Mouse (Mus musculus) MEL (cell line): Measurements from ENCODE around the gene Ptms. TPM values are rescaled to one million over a fixed set of nuclear protein-coding genes. Genes with fewer than 3 reads are reported as not detected.

Experiments
- DNase-seq: peaks from one replicate; pipeline ENCODE4 v3.0.0; 2011; ENCODE audit warnings: low read depth, low spot score
- H3K27ac ChIP-seq: 2 replicates; pipeline ENCODE4 v1.5.1; 2012; ENCODE audit warnings: low read depth, mild to moderate bottlenecking, control low read depth, low read length, moderate library complexity; ENCODE audit not compliant: control insufficient read depth
- H3K27me3 ChIP-seq, 2 experiments: fragments of 150-350 bp in 1 of 2; sonication (generic) in 1 of 2; 2 replicates each; pipeline ENCODE4 v1.6.1; 2012; ENCODE audit warnings: low read length in 2 of 2, mild to moderate bottlenecking in 2 of 2, improper control_type of control experiment in 1 of 2, moderate library complexity in 1 of 2; ENCODE audit not compliant: insufficient read depth in 2 of 2, control insufficient read depth in 1 of 2
- H3K36me3 ChIP-seq, 2 experiments: 2 replicates each; pipeline ENCODE4 v1.6.1; 2012 to 2014; ENCODE audit warnings: low read length in 2 of 2, improper control_type of control experiment in 1 of 2, inconsistent platforms in 1 of 2, mild to moderate bottlenecking in 1 of 2; ENCODE audit not compliant: insufficient read depth in 2 of 2, control insufficient read depth in 1 of 2
- H3K4me1 ChIP-seq, 2 experiments: fragments of 150-350 bp in 1 of 2; sonication (generic) in 1 of 2; 2 replicates each; pipeline ENCODE4 v1.6.1; 2012; ENCODE audit warnings: low read length in 2 of 2, improper control_type of control experiment in 1 of 2, mild to moderate bottlenecking in 1 of 2; ENCODE audit not compliant: insufficient read depth in 2 of 2, control insufficient read depth in 1 of 2
- H3K4me3 ChIP-seq, 2 experiments: fragments of 150-350 bp in 1 of 2; sonication (generic) in 1 of 2; 2 replicates each; pipeline ENCODE4 v1.5.1; 2012; ENCODE audit warnings: low read depth in 2 of 2, low read length in 2 of 2, mild to moderate bottlenecking in 2 of 2, moderate library complexity in 2 of 2, control low read depth in 1 of 2, improper control_type of control experiment in 1 of 2; ENCODE audit not compliant: control insufficient read depth in 1 of 2, insufficient read depth in 1 of 2
- H3K79me2 ChIP-seq: 2 replicates; pipeline ENCODE4 v1.6.1; 2012; ENCODE audit warnings: mild to moderate bottlenecking, low read length, moderate library complexity; ENCODE audit not compliant: control insufficient read depth, poor library complexity, insufficient read depth
- H3K9ac ChIP-seq: 2 replicates; pipeline ENCODE4 v1.6.1; 2012; ENCODE audit warnings: low read depth, mild to moderate bottlenecking, control low read depth, low read length, moderate library complexity; ENCODE audit not compliant: control insufficient read depth, poor library complexity, severe bottlenecking
- H3K9me3 ChIP-seq: fragments of 150-350 bp; sonication (generic); replicated peaks from 2 replicates; pipeline ENCODE4 v1.6.1; 2012; ENCODE audit warnings: mild to moderate bottlenecking, low read length, improper control_type of control experiment, moderate library complexity; ENCODE audit not compliant: insufficient read depth
- BHLHE40 ChIP-seq: IDR thresholded peaks from 2 replicates; pipeline ENCODE4 v1.6.1; 2012; ENCODE audit warnings: low read depth, mild to moderate bottlenecking, inconsistent platforms, low read length, improper control_type of control experiment, borderline replicate concordance
- CHD2 ChIP-seq: IDR thresholded peaks from 2 replicates; pipeline ENCODE4 v1.6.1; 2011; ENCODE audit warnings: low read length, improper control_type of control experiment
- E2F4 ChIP-seq: IDR thresholded peaks from 2 replicates; pipeline ENCODE4 v1.6.1; 2011; ENCODE audit warnings: low read depth, low read length, improper control_type of control experiment, borderline replicate concordance
- ETS1 ChIP-seq: IDR thresholded peaks from 2 replicates; pipeline ENCODE4 v1.6.1; 2012; ENCODE audit warnings: low read depth, mild to moderate bottlenecking, inconsistent platforms, low read length, improper control_type of control experiment, moderate library complexity
- KAT2A ChIP-seq: conservative IDR thresholded peaks from 2 replicates; pipeline ENCODE4 v1.6.1; 2012; ENCODE audit warnings: low read depth, low read length, improper control_type of control experiment, inconsistent platforms
- MAZ ChIP-seq: IDR thresholded peaks from 2 replicates; pipeline ENCODE4 v1.6.1; 2012; ENCODE audit warnings: low read depth, mild to moderate bottlenecking, inconsistent platforms, low read length, improper control_type of control experiment
- MXI1 ChIP-seq: IDR thresholded peaks from 2 replicates; pipeline ENCODE4 v1.6.1; 2011; ENCODE audit warnings: mild to moderate bottlenecking, low read depth, low read length, improper control_type of control experiment
- NRF1 ChIP-seq: IDR thresholded peaks from 2 replicates; pipeline ENCODE4 v1.6.1; 2014; ENCODE audit warnings: low read depth, mild to moderate bottlenecking, inconsistent platforms, low read length, improper control_type of control experiment, moderate library complexity; ENCODE audit not compliant: poor library complexity, insufficient read depth, severe bottlenecking
- POLR2A ChIP-seq, 2 experiments: IDR thresholded peaks; 2 replicates each; pipeline ENCODE4 v1.6.1; 2011 to 2012; ENCODE audit warnings: low read length in 2 of 2, mild to moderate bottlenecking in 2 of 2, control low read depth in 1 of 2, improper control_type of control experiment in 1 of 2, low read depth in 1 of 2, moderate library complexity in 1 of 2; ENCODE audit not compliant: control insufficient read depth in 1 of 2, insufficient read depth in 1 of 2, poor library complexity in 1 of 2
- POLR2AphosphoS5 ChIP-seq: IDR thresholded peaks from 2 replicates; pipeline ENCODE4 v1.6.1; 2012; ENCODE audit warnings: low read depth, borderline replicate concordance, mild to moderate bottlenecking, inconsistent platforms, low read length, moderate library complexity, mixed read lengths
- RAD21 ChIP-seq: IDR thresholded peaks from 2 replicates; pipeline ENCODE4 v1.6.1; 2011; ENCODE audit warnings: mild to moderate bottlenecking, low read depth, low read length, improper control_type of control experiment
- RCOR1 ChIP-seq: IDR thresholded peaks from 2 replicates; pipeline ENCODE4 v1.6.1; 2012; ENCODE audit warnings: low read depth, mild to moderate bottlenecking, inconsistent platforms, low read length, improper control_type of control experiment
- SIN3A ChIP-seq: IDR thresholded peaks from 2 replicates; pipeline ENCODE4 v1.6.1; 2012; ENCODE audit warnings: low read length, improper control_type of control experiment, inconsistent platforms
- TCF12 ChIP-seq: IDR thresholded peaks from 2 replicates; pipeline ENCODE4 v1.6.1; 2014; ENCODE audit warnings: low read depth, mild to moderate bottlenecking, inconsistent platforms, low read length, improper control_type of control experiment, moderate library complexity
- USF1 ChIP-seq: IDR thresholded peaks from 2 replicates; pipeline ENCODE4 v1.6.1; 2014; ENCODE audit warnings: low read depth, mild to moderate bottlenecking, inconsistent platforms, low read length, improper control_type of control experiment, moderate library complexity
- ZC3H11A ChIP-seq: IDR thresholded peaks from 2 replicates; pipeline ENCODE4 v1.6.1; 2012; ENCODE audit warnings: low read depth, mild to moderate bottlenecking, inconsistent platforms, low read length, improper control_type of control experiment
- ZNF384 ChIP-seq: IDR thresholded peaks from 2 replicates; pipeline ENCODE4 v1.6.1; 2012; ENCODE audit warnings: low read depth, mild to moderate bottlenecking, inconsistent platforms, low read length, improper control_type of control experiment
- polyA plus RNA-seq, 2 experiments: library from polyadenylated mRNA; stranded (reverse) in 1 of 2; unstranded in 1 of 2; fragments of >175 nt in 1 of 2; fragments of >200 nt in 1 of 2; gene quantifications; 2 replicates each; pipeline versions ENCODE4 v1.2.1 to v1.2.4; 2012; ENCODE audit warnings: low replicate concordance in 2 of 2, low read depth in 1 of 2; ENCODE audit not compliant: insufficient read length in 2 of 2, insufficient read depth in 1 of 2, missing spikeins in 1 of 2
- total RNA-seq: library from RNA; depleted of rRNA; stranded (reverse); fragments of 300-350 nt; gene quantifications from 2 replicates; pipeline ENCODE4 v1.2.3, GENCODE M21; 2012

The Ptms gene
- total and polyA plus RNA-seq, 3 experiments = 31.8 to 177 TPM; not detected in 1

DNA sequence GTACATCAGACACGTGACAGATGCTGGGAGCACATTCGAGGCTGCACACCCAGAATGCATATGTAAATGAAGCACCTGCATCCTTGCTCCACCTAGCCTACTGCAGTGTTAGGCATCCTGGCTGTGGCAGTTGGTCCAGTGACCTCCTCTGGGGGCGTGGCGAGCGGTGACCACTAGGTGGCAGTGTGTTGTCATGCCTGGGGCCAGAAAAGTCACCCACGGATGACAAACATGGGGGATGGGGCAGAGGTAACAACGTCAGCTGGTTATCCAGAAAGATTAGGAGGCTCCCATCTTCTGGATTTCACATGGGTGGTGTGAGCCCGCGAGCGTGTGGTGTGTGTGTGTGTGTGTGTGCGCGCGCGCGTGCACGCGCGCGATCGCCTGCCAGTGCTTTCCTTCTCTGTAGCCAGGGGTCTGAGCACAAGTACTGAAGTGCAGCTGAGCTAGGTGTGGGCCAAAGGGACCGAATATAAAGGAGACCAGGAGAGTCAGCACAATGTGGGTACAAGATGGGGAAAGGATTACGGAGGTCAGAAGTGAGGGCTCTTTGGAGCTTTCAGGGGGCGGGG lies 16.2 kb downstream of the Ptms start (continued):
- TF ChIP-seq TCF12 (peak; percentile 33; the same call in 1 of the 2 replicates), RCOR1 (peak; percentile 61), ZNF384 (peak; percentile 49; the same call in 1 of the 2 replicates), ZC3H11A (peak; percentile 76), USF1 (no peak), KAT2A (no peak; the same call in 1 of the 2 replicates), POLR2AphosphoS5 (no peak), MAZ (peak; percentile 81; the same call in 1 of the 2 replicates), POLR2A (IDR thresholded peaks at IDR 0.05; ENCODE audit: control insufficient read depth in 1 of 2, insufficient read depth in 1 of 2, low read depth in 1 of 2, low read length in 2 of 2, poor library complexity in 1 of 2) (no peak), CHD2 (peak; percentile 68), NRF1 (no peak), BHLHE40 (peak; percentile 69), ETS1 (peak; percentile 71)

DNA sequence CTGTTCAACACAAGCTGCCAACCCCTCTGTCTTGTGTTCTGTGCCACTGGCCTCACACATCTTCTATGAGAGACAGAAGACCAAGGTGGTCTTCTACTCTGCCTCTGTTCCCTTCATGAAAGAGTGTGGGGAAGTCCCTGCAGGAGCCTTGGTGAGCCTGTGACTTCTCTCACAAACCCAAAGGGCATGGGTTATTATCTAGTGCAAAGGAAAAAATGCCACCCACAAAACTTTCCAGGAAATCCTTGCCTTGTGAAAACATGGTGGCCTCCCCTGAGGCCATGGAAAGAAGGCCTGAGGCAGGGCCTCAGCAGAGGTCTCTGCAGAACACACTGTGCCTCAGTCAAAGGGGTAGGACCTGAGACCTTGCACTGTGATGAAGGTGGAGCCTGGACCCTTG lies 18.1 kb downstream of the Ptms start:
- DNase-seq = no peak
- Histone ChIP-seq H3K9me3 (no peaks in the 10 kb centered on the region), H3K36me3 (no peaks in the 10 kb centered on the region; a peak in 1 of 4 replicates), H3K4me1 (peaks cover 0 to 5% of the 10 kb centered on the region in 2 experiments; a peak in 3 of 4 replicates), H3K27me3 (no peaks in the 10 kb centered on the region), H3K9ac (no peak overlapping the region), H3K79me2 (peaks cover 2% of the 10 kb centered on the region; the same call in 1 of the 2 replicates), H3K4me3 (no peak overlapping the region), H3K27ac (no peak overlapping the region)
- no peak for TF ChIP-seq NRF1
- TF ChIP-seq E2F4 = no peak
- TF ChIP-seq RAD21 = no peak
- TF ChIP-seq TCF12 = no peak
- TF ChIP-seq ZC3H11A = no peak
- no peak for TF ChIP-seq MXI1
- no peak for TF ChIP-seq SIN3A
- no peak for TF ChIP-seq POLR2A (IDR thresholded peaks at IDR 0.05; ENCODE audit: control insufficient read depth in 1 of 2, insufficient read depth in 1 of 2, low read depth in 1 of 2, low read length in 2 of 2, poor library complexity in 1 of 2)
